Mouse (Mus musculus) bone marrow, adult 2 months (tissue): ENCODE data around the gene Mast4.

Source experiments
- CTCF ChIP-seq: fragments of 200-500 bp; IDR thresholded peaks from 2 replicates; pipeline ENCODE4 v1.5.1; 2011; ENCODE audit warnings: low read length, control low read depth; ENCODE audit not compliant: control insufficient read depth, insufficient read depth
- POLR2A ChIP-seq: fragments of 200-500 bp; IDR thresholded peaks from 2 replicates; pipeline ENCODE4 v1.6.1; 2011; ENCODE audit warnings: low read depth, mild to moderate bottlenecking, control low read depth, low read length, borderline replicate concordance; ENCODE audit not compliant: control insufficient read depth

DNA sequence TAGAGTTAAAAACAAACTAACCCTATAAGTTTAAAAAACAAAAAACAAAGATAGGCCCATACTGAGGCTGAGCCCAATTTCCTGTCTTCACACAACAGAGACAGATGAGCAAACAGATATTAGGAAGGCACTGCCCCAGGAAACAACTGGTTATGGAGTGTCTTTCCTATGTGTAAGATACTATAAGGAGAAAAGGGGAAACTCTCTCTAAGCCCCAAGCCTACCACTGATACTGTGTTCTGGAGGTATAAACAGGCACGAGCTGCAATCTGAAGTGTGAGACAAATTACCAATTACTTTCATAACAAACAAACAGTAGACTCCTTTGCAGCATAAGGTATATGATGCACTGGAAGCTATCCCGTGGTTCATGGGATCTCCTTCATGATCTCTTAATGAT is 471.9 kb downstream of the Mast4 start:
- no peak for TF ChIP-seq CTCF
- no peak for TF ChIP-seq POLR2A
